Mouse (Mus musculus) E14TG2a.4 (cell line): ENCODE results near the gene Cnfn.

Source experiments
- CTCF ChIP-seq: conservative IDR thresholded peaks from 2 replicates; pipeline ENCODE4 v1.5.1; 2014; ENCODE audit warnings: low read length
- NANOG ChIP-seq: IDR thresholded peaks from 2 replicates; pipeline ENCODE4 v1.6.1; 2014; ENCODE audit warnings: borderline replicate concordance, low read length, mixed read lengths
- POU5F1 ChIP-seq: IDR thresholded peaks from 2 replicates; pipeline ENCODE4 v1.6.1; 2014; ENCODE audit warnings: low read length, borderline replicate concordance

GRCm38 (mm10) chr7:25388916-25389315 lies 19.4 kb upstream of the Cnfn start:
- TF ChIP-seq CTCF, result no peak
- TF ChIP-seq POU5F1, result no peak
- no peak for TF ChIP-seq NANOG
